Mouse (Mus musculus): ENCODE results near the gene Hoxc12. TPM values are rescaled to one million over a fixed set of nuclear protein-coding genes. Genes with fewer than 3 reads are reported as not detected.

The Hoxc12 gene
- total and polyA plus RNA-seq, 3 experiments, result not detected

DNA sequence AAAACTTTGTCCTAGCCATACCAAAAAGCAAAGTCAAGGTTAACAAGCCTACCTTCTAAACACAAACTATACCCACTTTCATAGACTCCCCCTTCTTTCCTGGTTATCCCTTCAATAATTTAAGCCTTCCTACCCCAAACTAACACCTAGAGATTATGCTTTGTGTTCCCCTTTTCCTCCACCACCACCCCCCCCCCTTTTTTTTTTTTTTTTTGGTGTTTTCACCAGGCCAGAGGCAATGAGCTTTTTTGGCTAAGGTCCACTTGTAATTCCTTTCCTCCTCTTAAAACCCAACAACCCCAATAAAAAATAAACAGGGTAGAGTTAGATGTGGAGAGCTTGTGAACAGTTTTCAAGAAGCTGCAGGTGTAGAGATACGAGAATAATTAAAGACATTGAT, 32.7 kb downstream of the Hoxc12 start:
- Histone ChIP-seq H3K27ac (ENCODE audit: insufficient read depth, low read depth) (no peak overlapping the region), H3K27me3 (replicated peaks) (peaks cover 95% of the 10 kb centered on the region), H3K79me2 (replicated peaks; ENCODE audit: control insufficient read depth, extremely low read depth, insufficient read depth, poor library complexity, severe bottlenecking) (no peaks in the 10 kb centered on the region), H3K4me2 (ENCODE audit: insufficient read depth, low read depth, poor library complexity, severe bottlenecking) (no peak overlapping the region), H3K4me1 (ENCODE audit: control insufficient read depth in 1 of 2, insufficient read depth in 2 of 2) (peaks cover 9 to 17% of the 10 kb centered on the region in 2 experiments), H3K4me3 (replicated peaks in 1 of 3; ENCODE audit: low read depth in 2 of 3, low read length in 2 of 3, poor library complexity in 1 of 3) (no peak overlapping the region), H3K9me3 (replicated peaks; ENCODE audit: low read length) (no peaks in the 10 kb centered on the region), H3K9ac (ENCODE audit: insufficient read depth, low read depth) (no peak overlapping the region), H3K36me3 (replicated peaks in 1 of 2; ENCODE audit: control insufficient read depth in 1 of 2, insufficient read depth in 1 of 2, low read length in 1 of 2) (no peaks in the 10 kb centered on the region)
- no peak for DNase-seq (ENCODE audit: extremely low read depth)
- TF ChIP-seq MAFK (IDR thresholded peaks at IDR 0.05; ENCODE audit: insufficient replicate concordance, low read length) (no peak), RAD21 (IDR thresholded peaks at IDR 0.05; ENCODE audit: low read depth, low read length) (no peak), IRF4 (IDR thresholded peaks at IDR 0.05; ENCODE audit: low read depth, low read length) (no peak), EP300 (IDR thresholded peaks at IDR 0.05; ENCODE audit: low read length) (no peak), E2F4 (IDR thresholded peaks at IDR 0.05; ENCODE audit: insufficient replicate concordance, low read depth, low read length) (no peak), MAZ (IDR thresholded peaks at IDR 0.05; ENCODE audit: low read depth, low read length) (no peak), MAX (IDR thresholded peaks at IDR 0.05; ENCODE audit: low read length) (no peak), ZNF384 (IDR thresholded peaks at IDR 0.05; ENCODE audit: low read depth, low read length) (no peak), POLR2AphosphoS2 (IDR thresholded peaks at IDR 0.05; ENCODE audit: low read depth, low read length) (no peak), HCFC1 (IDR thresholded peaks at IDR 0.05; ENCODE audit: low read depth, low read length) (no peak), CHD1 (IDR thresholded peaks at IDR 0.05; ENCODE audit: low read depth, low read length) (no peak), SMC3 (IDR thresholded peaks at IDR 0.05; ENCODE audit: low read depth, low read length) (no peak), MXI1 (IDR thresholded peaks at IDR 0.05; ENCODE audit: low read depth, low read length) (no peak), SIN3A (IDR thresholded peaks at IDR 0.05; ENCODE audit: low read length) (no peak), CHD2 (IDR thresholded peaks at IDR 0.05; ENCODE audit: low read length) (no peak), ZKSCAN1 (IDR thresholded peaks at IDR 0.05; ENCODE audit: borderline replicate concordance, low read depth, low read length) (no peak)
- in situ Hi-C loops (cut with MboI; ENCODE audit: low pct_ligation_motif_present, low pct_unique_long_range_greater_than_20kb, low sequenced_read_pairs) (no loop called here), dilution Hi-C loops (cut with MboI; ENCODE audit: extremely low pct_ligation_motif_present, extremely low pct_unique_long_range_greater_than_20kb, low sequenced_read_pairs) (no loop called here)

DNA sequence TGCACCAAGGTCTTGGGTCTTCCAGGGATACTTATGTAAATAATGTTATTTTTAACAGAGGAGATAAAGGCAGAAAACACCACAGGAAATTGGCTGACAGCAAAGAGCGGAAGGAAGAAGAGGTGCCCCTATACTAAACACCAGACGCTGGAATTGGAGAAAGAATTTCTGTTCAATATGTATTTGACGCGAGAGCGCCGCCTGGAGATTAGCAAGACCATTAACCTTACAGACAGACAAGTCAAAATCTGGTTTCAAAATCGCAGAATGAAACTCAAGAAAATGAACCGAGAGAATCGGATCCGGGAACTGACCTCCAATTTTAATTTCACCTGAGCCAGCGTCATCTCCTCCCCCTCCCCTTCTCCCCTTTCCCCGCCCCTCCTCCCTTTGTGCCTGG, 34.2 kb downstream of the Hoxc12 start:
- no peak overlapping the region for H3K9ac ChIP-seq (ENCODE audit: insufficient read depth, low read depth)
- H3K27me3 ChIP-seq (replicated peaks), result peaks cover 93% of the 10 kb centered on the region
- H3K79me2 ChIP-seq (replicated peaks; ENCODE audit: control insufficient read depth, extremely low read depth, insufficient read depth, poor library complexity, severe bottlenecking), result no peaks in the 10 kb centered on the region
- dilution Hi-C loops (cut with MboI; ENCODE audit: extremely low pct_ligation_motif_present, extremely low pct_unique_long_range_greater_than_20kb, low sequenced_read_pairs) (no loop called here), in situ Hi-C loops (cut with MboI; ENCODE audit: low pct_ligation_motif_present, low pct_unique_long_range_greater_than_20kb, low sequenced_read_pairs) (no loop called here)
- TF ChIP-seq E2F4 (IDR thresholded peaks at IDR 0.05; ENCODE audit: insufficient replicate concordance, low read depth, low read length) (no peak), ZC3H11A (IDR thresholded peaks at IDR 0.05; ENCODE audit: low read depth, low read length) (no peak), ZKSCAN1 (IDR thresholded peaks at IDR 0.05; ENCODE audit: borderline replicate concordance, low read depth, low read length) (no peak), IRF4 (IDR thresholded peaks at IDR 0.05; ENCODE audit: low read depth, low read length) (peak; percentile 73), MXI1 (IDR thresholded peaks at IDR 0.05; ENCODE audit: low read depth, low read length) (no peak), USF2 (conservative IDR thresholded peaks at IDR 0.05; ENCODE audit: low read depth, low read length) (no peak), CTCF (conservative IDR thresholded peaks at IDR 0.05 in 1 of 2, IDR thresholded peaks at IDR 0.05 in 1 of 2; ENCODE audit: low read depth in 2 of 2, low read length in 2 of 2) (peak; percentile 29 to 78; a peak in 3 of 4 replicates), KAT2A (IDR thresholded peaks at IDR 0.05; ENCODE audit: insufficient replicate concordance, low read length) (no peak), RAD21 (IDR thresholded peaks at IDR 0.05; ENCODE audit: low read depth, low read length) (peak; percentile 60), MYC (IDR thresholded peaks at IDR 0.05; ENCODE audit: low read depth, low read length) (no peak), SMC3 (IDR thresholded peaks at IDR 0.05; ENCODE audit: low read depth, low read length) (peak; percentile 67), TBP (conservative IDR thresholded peaks at IDR 0.05; ENCODE audit: low read depth, low read length) (no peak), EP300 (IDR thresholded peaks at IDR 0.05; ENCODE audit: low read length) (no peak)
- no peak overlapping the region for H3K27ac ChIP-seq (ENCODE audit: insufficient read depth, low read depth)
- peak overlapping the region; percentile 90 for H3K4me2 ChIP-seq (ENCODE audit: insufficient read depth, low read depth, poor library complexity, severe bottlenecking)
- no peak overlapping the region for H3K4me3 ChIP-seq (replicated peaks in 1 of 3; ENCODE audit: low read depth in 2 of 3, low read length in 2 of 3, poor library complexity in 1 of 3)
- peak; percentile 71 for DNase-seq (ENCODE audit: extremely low read depth)
- no peaks in the 10 kb centered on the region for H3K9me3 ChIP-seq (replicated peaks; ENCODE audit: low read length)
- H3K36me3 ChIP-seq (replicated peaks in 1 of 2; ENCODE audit: control insufficient read depth in 1 of 2, insufficient read depth in 1 of 2, low read length in 1 of 2), result no peaks in the 10 kb centered on the region
- peaks cover 9 to 17% of the 10 kb centered on the region in 2 experiments for H3K4me1 ChIP-seq (ENCODE audit: control insufficient read depth in 1 of 2, insufficient read depth in 2 of 2)
